Mouse (Mus musculus): ENCODE results near the gene Tcp11.

DNA sequence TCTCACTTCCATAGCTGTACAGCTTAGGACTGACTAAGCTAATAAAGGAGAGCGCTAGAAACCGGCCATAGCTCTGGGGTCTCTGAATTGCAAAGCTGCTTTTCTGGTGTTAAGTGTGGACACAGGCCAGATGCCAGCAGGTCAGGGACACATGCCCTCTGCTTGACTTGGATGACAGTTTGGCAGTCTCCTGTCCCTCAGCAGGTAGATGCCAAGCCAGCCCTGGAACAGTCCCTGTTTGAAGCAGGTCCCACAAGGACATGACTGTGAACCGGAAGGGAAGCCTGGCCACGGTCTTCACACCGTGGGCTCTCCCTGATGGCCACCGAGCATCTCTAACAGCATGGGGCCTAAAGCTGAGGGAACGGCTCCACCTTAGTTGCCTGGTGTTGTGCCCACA is 17.7 kb downstream of the Tcp11 start:
- TF ChIP-seq CTCF (IDR thresholded peaks at IDR 0.05; ENCODE audit: low read depth) (no peak), EP300 (optimal IDR thresholded peaks at IDR 0.05) (no peak)
